ENCODE assay signal across 13 mouse cellular contexts in genomic region chr11:95266540-95267245, GRCm38 (mm10). TPM values are rescaled to one million over a fixed set of nuclear protein-coding genes. Genes with fewer than 3 reads are reported as not detected.
DNase-seq lines count a peak whose midpoint lies in the region; ATAC-seq and TF ChIP-seq lines count a peak whose summit lies in the region.
"Had no signal": no experiment of that assay in that cellular context is flagged by ENCODE, and none has a peak within 500 bp of the region (broad histone marks: within the 10 kb centered on the region; RNA-seq: fewer than 3 reads in every experiment).

No protein-coding gene starts in this region.

- peak; percentile 34; the same call in 1 of the 2 replicates for ATAC-seq in intestine, embryonic 15.5 days
- peak; percentile 63; the same call in 1 of the 2 replicates for ATAC-seq in liver, postnatal 0 days

- no peak for TF ChIP-seq EP300 in liver, postnatal 0 days (IDR thresholded peaks at IDR 0.05; ENCODE audit: low read depth)

- no peak for TF ChIP-seq CTCF in gastrocnemius, adult 2 months (IDR thresholded peaks at IDR 0.05)
- no peak for TF ChIP-seq CTCF in liver, postnatal 0 days (IDR thresholded peaks at IDR 0.05; ENCODE audit: low read depth)

- 0 out of 2 replicates have a peak, but pooled peaks cover 5% of the 10 kb centered on the region for H3K4me1 ChIP-seq in intestine, embryonic 15.5 days (replicated peaks)
- H3K4me1 ChIP-seq in liver, postnatal 0 days (ENCODE audit: insufficient read depth) = peaks cover 20% of the 10 kb centered on the region

- intact Hi-C loops in gastrocnemius, adult 2 months (cut with DNase I) = no loop called here

- no peaks in the 10 kb centered on the region for H3K27me3 ChIP-seq in intestine, embryonic 15.5 days (replicated peaks)
- H3K27me3 ChIP-seq in liver, postnatal 0 days (ENCODE audit: insufficient read depth, low read length) = no peaks in the 10 kb centered on the region

- peak; percentile 61 for DNase-seq in gastrocnemius, adult 2 months
- no peak for DNase-seq in gastrocnemius, postnatal 10 days
- peak; percentile 86 for DNase-seq in adipocyte (ENCODE audit: low spot score)
- DNase-seq in liver, postnatal 0 days = no peak
- DNase-seq in left cerebral cortex, adult 8-10 months (ENCODE audit: low spot score in 2 of 2) = no peak
- no peak for DNase-seq in urinary bladder, postnatal 4 days (ENCODE audit: low spot score in 2 of 2)
- DNase-seq in spleen, adult 18-20 months = no peak
- DNase-seq: cerebellum, adult 8-10 months had no signal

- H3K4me3 ChIP-seq in gastrocnemius, adult 2 months = no peak overlapping the region
- H3K4me3 ChIP-seq in intestine, embryonic 15.5 days (replicated peaks) = no peak overlapping the region
- no peak overlapping the region for H3K4me3 ChIP-seq in liver, postnatal 0 days (ENCODE audit: low read depth, low read length)

- 56% methylated on average over 6 of the region's 6 CpGs for WGBS in intestine, embryonic 15.5 days
- WGBS in liver, postnatal 0 days (ENCODE audit: insufficient replicate concordance) = 65% methylated on average over 6 of the region's 6 CpGs

- H3K9ac ChIP-seq in intestine, embryonic 15.5 days = no peak overlapping the region
- H3K9ac ChIP-seq in liver, postnatal 0 days (replicated peaks) = no peak overlapping the region

- no peaks in the 10 kb centered on the region for H3K9me3 ChIP-seq in intestine, embryonic 15.5 days
- no peaks in the 10 kb centered on the region for H3K9me3 ChIP-seq in liver, postnatal 0 days (ENCODE audit: low read length)

- no peak overlapping the region for H3K4me2 ChIP-seq in intestine, embryonic 15.5 days (replicated peaks)
- no peak overlapping the region for H3K4me2 ChIP-seq in liver, postnatal 0 days (ENCODE audit: low read depth, low read length)

- peaks cover 5% of the 10 kb centered on the region; the same call in 1 of the 2 replicates for H3K36me3 ChIP-seq in intestine, embryonic 15.5 days
- peaks cover 24% of the 10 kb centered on the region for H3K36me3 ChIP-seq in liver, postnatal 0 days (replicated peaks; ENCODE audit: insufficient read depth, low read length)

- H3K27ac ChIP-seq in gastrocnemius, adult 2 months = 0 out of 2 replicates have a peak overlapping the region, but pooled peaks have one; percentile 20
- H3K27ac ChIP-seq in intestine, embryonic 15.5 days = no peak overlapping the region
- peak overlapping the region; percentile 16; the same call in 1 of the 2 replicates for H3K27ac ChIP-seq in liver, postnatal 0 days (ENCODE audit: low read depth)

RNA-seq across cellular contexts. Expression of gene Tac4, which starts 5.4 kb away (rescaled TPM):
- not detected for total RNA-seq in gastrocnemius, adult 2 months (2021)
- total RNA-seq in gastrocnemius, postnatal 10 days (2021) = not detected
- not detected in 2 replicates for polyA plus RNA-seq in intestine, embryonic 15.5 days (2015; fragmentation: Nextera tagmentation; extraction: Ambion mirVana)
- polyA plus RNA-seq in liver, postnatal 0 days (2015; fragmentation: Nextera tagmentation; extraction: Ambion mirVana) = not detected in 2 replicates
- total RNA-seq in left cerebral cortex, adult 8-10 months (2022) = not detected
- total RNA-seq: hematopoietic stem cell, adult 5-6 weeks; left cerebral cortex, postnatal 10 days; neutrophil, adult 5-6 weeks had no signal
- polyA plus RNA-seq: stomach, embryonic 14.5 days had no signal

RNA-seq across cellular contexts. Expression of gene Kat7, which starts 43.4 kb away (rescaled TPM):
- total RNA-seq in gastrocnemius, adult 2 months (2021) = 10 to 100 TPM; 21.5 to 23.9 TPM
- 10 to 100 TPM; 29.7 to 31.8 TPM for total RNA-seq in gastrocnemius, postnatal 10 days (2021)
- 67.3 and 68.7 TPM in 2 replicates for polyA plus RNA-seq in intestine, embryonic 15.5 days (2015; fragmentation: Nextera tagmentation; extraction: Ambion mirVana)
- 16.8 and 19.4 TPM in 2 replicates for polyA plus RNA-seq in liver, postnatal 0 days (2015; fragmentation: Nextera tagmentation; extraction: Ambion mirVana)
- total RNA-seq in left cerebral cortex, adult 8-10 months (2022) = 100 to 1,000 TPM in 1 of 4 experiments, 10 to 100 TPM in 3; 72.6 to 100 (median 82.6) TPM

Comparison
In these comparisons a context has a peak if more than half of its experiments do, and no peak if none do; other contexts are left out.
1. DNase-seq: peak in gastrocnemius, adult 2 months (single experiment) and adipocyte (single experiment); none in gastrocnemius, postnatal 10 days (single experiment), liver, postnatal 0 days (single experiment), left cerebral cortex, adult 8-10 months (0 of 2), urinary bladder, postnatal 4 days (0 of 2) and spleen, adult 18-20 months (0 of 2).